Mouse (Mus musculus): ENCODE data around the gene Amigo3. TPM values are rescaled to one million over a fixed set of nuclear protein-coding genes. Genes with fewer than 3 reads are reported as not detected.

The Amigo3 gene
- polyA plus RNA-seq, 2 experiments from 2014 or later, result 1.3 to 3.3 TPM

DNA sequence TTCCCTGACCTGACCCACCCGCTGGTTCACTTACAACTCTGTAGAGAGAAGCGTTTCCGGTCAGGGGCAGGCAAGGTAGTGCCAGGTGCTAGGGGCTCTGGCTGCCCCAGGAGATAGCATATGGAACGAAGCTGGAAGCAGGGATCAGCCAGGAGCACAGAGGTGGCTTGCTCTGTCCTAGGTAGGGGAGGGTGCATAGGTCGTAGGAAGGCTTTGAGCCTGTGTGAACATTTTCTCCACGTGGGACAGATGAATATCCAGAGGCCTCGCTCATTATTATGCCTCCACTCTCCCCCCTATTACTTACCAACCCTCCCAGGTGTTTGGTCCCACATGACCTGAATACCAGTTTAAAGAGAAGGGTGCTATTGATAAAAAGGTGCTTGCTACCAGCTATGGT is 548 bp upstream of the Amigo3 start:
- no peak for ATAC-seq

- no peak for ATAC-seq
These were observed 786 bp downstream of the Amigo3 start for GRCm38 (mm10) chr9:108053665-108054225.

DNA sequence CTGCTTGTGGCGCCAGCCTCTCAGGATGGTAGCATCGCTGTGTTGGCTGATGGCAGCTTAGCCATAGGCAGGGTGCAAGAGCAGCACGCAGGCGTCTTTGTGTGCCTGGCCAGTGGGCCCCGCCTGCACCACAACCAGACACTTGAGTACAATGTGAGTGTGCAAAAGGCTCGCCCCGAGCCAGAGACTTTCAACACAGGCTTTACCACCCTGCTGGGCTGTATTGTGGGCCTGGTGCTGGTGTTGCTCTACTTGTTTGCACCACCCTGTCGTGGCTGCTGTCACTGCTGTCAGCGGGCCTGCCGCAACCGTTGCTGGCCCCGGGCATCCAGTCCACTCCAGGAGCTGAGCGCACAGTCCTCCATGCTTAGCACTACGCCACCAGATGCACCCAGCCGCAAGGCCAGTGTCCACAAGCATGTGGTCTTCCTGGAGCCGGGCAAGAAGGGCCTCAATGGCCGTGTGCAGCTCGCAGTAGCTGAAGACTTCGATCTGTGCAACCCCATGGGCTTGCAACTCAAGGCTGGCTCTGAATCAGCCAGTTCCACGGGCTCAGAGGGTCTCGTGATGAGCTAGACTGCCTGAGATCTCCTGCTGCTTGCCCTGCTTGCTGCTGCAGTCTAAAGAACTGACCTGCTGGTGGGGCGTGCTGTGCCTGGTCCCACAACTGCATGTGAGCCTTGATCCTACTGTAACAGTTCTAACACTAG is 1.5 kb downstream of the Amigo3 start:
- no peak for ATAC-seq

GRCm38 (mm10) chr9:108055061-108055460 is 2.1 kb downstream of the Amigo3 start:
- ATAC-seq, result no peak

DNA sequence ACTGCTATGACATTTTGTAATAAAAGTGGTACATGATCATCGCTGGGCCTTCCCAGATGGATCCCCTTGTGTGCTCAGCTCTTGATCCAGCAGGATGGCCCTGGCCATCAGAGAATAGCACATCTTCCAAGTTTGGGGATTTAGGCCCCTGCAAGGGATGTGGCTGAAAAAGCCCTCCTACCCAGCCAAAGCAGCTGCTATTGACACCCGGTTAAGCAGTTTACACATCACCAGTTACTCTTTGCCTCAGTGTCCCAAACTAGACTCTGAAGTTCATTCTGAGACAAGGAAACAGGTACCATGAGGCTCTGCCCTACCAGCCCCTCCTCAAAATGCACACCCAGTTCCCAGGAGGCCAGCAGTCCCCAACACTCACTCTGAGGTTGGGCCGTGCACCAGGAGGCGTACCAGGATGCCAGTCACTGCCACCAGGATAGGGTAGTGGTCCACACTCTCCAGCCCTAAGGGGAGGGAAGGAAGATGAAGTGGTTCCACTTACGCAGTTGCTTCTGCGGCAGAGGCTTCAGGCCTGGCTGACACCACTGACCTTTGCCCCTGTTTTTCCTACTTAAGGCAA is 2.8 kb downstream of the Amigo3 start:
- ATAC-seq, result no peak

- ATAC-seq, result no peak
These were observed 3.7 kb downstream of the Amigo3 start for GRCm38 (mm10) chr9:108056361-108057261.

DNA sequence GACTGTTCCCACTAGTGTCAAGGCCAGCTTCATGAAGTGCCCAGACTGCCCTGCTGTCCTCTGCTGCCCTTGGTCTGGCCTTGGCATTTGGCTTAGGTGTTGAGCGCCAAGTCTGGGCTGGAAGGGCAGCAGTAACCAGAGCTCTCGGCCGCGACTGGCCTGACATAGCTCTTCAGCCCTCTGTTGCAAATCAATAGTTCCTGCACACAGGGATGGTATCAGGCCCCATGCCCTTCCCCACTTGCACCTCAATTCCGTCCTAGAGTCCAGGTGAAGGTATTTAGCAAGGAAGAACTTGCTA is 4.3 kb downstream of the Amigo3 start:
- ATAC-seq, result no peak

- ATAC-seq, result no peak
These were observed 5.3 kb downstream of the Amigo3 start for GRCm38 (mm10) chr9:108058291-108058690.

DNA sequence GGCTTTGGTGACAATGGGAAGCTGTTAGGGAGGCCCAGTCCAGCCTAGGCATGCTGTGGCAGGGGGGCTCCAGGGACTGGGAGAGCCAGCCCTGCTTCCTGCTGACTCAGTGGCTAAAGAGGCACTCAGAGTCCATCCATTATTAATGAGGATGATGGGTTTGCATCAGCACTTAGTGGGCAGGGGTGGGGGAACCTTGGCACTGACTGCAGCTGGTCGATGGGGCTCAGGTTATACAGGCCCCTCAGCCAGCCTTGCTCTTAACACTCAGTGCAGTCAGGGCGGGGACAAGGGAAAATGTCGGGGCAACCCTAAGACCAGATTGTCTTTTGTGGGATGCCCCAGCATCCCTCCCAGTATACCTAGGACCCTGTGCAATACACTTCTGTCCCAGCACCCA is 9.2 kb downstream of the Amigo3 start:
- no peak for ATAC-seq

DNA sequence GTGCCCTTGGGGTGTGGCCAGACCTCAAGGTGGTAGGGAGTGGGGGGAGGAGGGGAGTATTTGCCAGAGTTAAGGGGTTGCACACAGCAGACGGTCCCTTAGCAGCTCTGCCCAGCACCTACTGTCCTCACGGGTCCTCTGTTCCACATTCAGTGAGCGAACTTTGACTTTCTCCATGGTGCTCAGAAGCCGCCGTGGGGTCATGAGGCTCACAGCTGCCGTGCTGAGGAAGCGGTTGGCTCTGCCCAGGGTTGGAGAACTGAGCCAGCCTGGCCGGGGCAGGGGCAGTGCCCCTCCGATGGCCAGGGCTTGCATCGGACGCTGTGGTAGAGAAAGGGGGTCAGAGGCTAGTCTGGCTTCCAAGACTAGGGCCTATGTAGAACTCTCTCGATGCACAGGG is 10.4 kb downstream of the Amigo3 start:
- no peak for ATAC-seq

DNA sequence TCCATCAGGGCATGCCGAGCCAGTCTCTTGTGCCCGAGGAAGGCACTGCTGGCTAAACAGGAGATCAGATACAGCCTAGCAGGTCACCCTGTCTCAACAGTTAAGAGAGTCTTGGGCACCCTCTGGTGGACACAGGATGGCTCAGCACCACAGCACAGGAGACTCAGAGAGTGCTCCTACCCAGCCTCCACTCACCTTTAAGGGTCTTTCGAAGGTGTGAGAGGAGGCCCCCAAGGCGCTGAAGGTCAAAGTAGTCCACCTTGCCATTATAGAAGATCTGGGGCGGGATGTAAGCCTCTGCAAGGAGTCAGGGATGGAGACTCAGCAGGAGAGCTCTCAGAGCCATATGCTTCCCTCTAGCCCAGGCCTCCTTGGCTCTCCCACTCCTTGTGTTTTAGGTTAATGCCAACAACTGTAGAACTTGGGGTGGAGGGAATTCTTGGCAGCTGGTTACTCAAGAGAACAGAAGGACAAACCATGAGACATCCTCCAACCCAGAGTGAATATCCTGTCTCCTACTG is 12.6 kb downstream of the Amigo3 start:
- no peak for ATAC-seq

DNA sequence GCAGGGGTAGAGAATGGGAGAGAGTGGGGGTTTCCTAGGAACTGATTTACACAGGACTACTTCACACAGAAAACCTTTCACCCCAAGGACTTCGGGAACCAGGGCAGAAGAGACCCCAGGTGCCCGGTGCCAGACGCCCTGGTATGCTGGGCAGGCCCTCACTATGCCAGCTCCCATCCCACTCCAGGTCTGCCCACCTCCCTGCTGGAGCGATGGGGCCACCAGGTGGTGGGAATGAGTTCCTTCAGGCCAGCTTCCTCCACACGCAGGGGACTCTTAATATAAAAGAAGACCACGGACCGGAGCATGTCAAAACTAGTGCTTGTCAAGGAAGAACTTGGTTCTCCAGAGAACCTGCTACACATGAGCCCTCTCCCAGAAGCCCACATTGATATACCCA is 14.2 kb downstream of the Amigo3 start:
- no peak for ATAC-seq

DNA sequence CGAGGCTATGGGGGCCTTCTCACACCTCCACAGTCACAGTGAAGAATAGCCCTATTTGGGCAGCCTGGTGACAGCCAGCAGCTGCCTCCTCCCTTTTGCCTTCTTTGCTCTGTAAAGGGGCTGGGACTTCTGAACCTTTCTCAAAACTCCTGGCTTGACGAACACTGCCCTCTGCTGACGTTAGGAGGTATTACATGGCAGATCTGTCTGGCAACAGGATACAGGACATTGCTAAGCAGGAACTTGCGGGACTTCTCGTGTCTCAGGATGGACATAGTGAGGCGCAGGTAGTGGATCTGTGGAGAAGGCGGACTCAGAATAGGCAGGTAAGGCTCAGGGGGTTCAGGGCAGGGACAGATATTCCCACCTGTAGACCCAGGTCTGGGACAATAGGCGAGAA is 14.9 kb downstream of the Amigo3 start:
- no peak for ATAC-seq

GRCm38 (mm10) chr9:108069007-108069406 is 16.0 kb downstream of the Amigo3 start:
- ATAC-seq, result no peak

DNA sequence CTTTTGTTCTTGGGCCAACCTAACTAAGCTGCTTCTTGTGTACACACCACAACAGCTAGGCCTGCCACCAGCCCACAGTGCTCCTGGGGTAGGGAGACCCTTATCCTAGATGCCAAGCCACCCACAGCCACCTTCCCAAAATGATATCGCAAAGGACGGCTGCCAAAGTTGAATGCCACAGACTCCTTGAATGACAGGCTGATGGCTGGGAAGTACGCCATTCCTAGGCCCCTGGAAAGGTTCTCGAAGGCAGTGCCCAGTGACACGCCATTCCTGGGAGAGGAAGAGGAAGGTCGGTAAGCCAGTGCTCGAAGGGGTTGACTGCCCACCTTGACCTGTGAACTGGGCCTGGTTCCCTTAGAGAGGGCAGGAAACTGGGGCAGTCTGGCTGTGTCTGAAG is 16.6 kb downstream of the Amigo3 start:
- ATAC-seq, result no peak

- ATAC-seq, result no peak
These were observed 18.8 kb downstream of the Amigo3 start for GRCm38 (mm10) chr9:108071801-108072200.

DNA sequence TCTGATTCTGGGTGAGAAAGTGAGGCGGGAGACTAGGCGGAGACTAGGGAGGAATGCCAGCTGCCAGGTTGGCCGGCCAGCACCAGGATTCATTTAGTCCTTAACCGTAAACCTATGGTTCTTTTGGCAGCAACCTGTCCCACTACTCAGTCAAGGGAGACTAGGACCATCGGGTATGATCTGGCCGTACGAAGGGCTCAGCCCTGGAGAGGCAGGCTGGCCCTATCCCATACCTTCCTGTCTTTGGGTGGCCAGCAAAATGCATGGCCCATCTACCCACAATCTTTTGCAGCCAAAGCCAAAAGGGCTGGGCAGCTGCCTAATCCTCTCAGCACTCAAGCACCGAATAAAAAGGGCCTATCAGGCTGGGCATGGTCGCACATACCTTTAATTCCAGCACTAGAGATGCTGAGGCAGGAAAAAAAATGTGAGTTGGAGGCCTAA is 19.5 kb downstream of the Amigo3 start:
- ATAC-seq, result no peak

- no peak for ATAC-seq
These were observed 20.4 kb downstream of the Amigo3 start for GRCm38 (mm10) chr9:108073141-108073930.

DNA sequence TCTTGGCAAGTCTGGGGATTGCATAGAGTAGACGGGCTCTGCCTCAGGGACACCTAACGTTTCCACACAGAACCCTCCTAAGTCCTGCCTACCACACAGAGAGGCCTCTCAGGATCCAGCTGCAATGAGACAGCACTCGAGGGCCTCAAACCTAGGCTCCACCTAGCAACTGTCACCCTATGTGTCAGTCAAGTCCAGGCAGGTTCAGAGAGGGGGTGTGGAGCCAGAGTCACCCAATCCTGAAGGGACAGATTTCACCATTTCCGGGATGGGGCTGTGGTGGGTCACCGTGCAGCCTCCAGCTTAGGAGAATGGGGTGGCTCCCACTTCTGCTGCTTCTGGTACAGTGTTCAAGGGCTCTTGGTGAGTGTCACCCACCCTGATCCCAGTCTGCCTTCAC is 27.2 kb downstream of the Amigo3 start, which contains the start of gene Mst1:
Gene Mst1 (plus strand): TSS at position 269 of the 400 bp plus-strand sequence.
- no peak for ATAC-seq

- ATAC-seq, result no peak
These were observed 29.6 kb downstream of the Amigo3 start for GRCm38 (mm10) chr9:108082549-108082948.

GRCm38 (mm10) chr9:108082988-108083431 is 30.1 kb downstream of the Amigo3 start, which contains the start of gene Rnf123:
TSS of gene Rnf123 (minus strand) at chr9:108083346.
- peak; percentile 57 for ATAC-seq

DNA sequence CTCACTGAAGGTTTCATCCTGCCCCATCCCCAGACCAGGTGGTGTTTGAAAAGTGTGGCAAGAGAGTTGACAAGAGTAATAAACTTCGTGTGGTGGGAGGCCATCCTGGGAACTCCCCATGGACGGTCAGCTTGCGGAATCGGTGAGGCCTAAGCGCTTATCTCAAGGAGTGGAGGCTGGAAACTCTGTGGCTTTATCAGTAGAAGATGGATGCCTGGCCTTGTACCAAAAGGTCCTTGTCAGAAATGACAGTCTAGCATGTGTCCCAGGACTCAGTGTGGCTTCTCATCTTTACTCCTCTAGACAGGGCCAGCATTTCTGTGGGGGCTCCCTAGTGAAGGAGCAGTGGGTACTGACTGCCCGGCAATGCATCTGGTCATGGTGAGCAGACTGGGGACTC is 30.6 kb downstream of the Amigo3 start:
- ATAC-seq, result no peak
